Mouse (Mus musculus): ENCODE data around the gene Trim66. TPM values are rescaled to one million over a fixed set of nuclear protein-coding genes. Genes with fewer than 3 reads are reported as not detected.

Trim66 gene
- polyA plus RNA-seq, 1 experiment from 2014 or later: 0.40 TPM

GRCm38 (mm10) chr7:109480765-109481197 is 27.2 kb downstream of the Trim66 start:
- 24% methylated on average over 7 of the region's 7 CpGs for WGBS
- ATAC-seq (ENCODE audit: low FRiP score): peak; percentile 55; the same call in 1 of the 2 replicates
- Histone ChIP-seq H3K4me2 (peak overlapping the region; percentile 16; the same call in 1 of the 2 replicates), H3K9me3 (ENCODE audit: control insufficient read depth, low read length) (no peaks in the 10 kb centered on the region), H3K27me3 (ENCODE audit: control insufficient read depth, insufficient read depth, low read length) (no peaks in the 10 kb centered on the region), H3K27ac (ENCODE audit: low read depth, low read length) (no peak overlapping the region), H3K36me3 (ENCODE audit: control insufficient read depth, insufficient read depth, low read length) (no peaks in the 10 kb centered on the region), H3K4me3 (ENCODE audit: low read depth, low read length) (no peak overlapping the region), H3K9ac (ENCODE audit: low read length) (no peak overlapping the region), H3K4me1 (ENCODE audit: control insufficient read depth, insufficient read depth, low read length) (no peaks in the 10 kb centered on the region)
- peak; percentile 88 for DNase-seq (ENCODE audit: low spot score, missing footprints)

- ATAC-seq (ENCODE audit: low FRiP score): no peak
These were observed 30.0 kb downstream of the Trim66 start for GRCm38 (mm10) chr7:109477926-109478325.

DNA sequence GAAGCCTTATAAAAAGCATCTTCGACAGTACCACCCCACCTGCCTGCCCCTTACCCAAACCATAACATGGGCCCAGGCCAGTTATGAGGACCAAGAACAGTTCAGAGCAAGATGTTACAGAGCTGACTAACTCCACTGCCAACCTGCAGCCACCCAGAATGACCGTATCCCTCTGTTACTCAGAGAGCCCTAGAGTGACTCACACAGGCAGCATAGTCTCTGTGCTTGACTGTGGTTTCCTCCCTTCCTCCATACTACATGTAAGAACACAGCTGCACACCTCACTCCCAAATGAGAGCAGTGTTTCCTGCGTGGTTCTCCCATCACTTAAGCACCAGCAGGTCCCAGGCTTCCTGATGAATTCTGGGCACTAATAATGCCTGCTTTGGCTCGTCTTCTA is 37.2 kb downstream of the Trim66 start:
- no peak for ATAC-seq (ENCODE audit: low FRiP score)
- Histone ChIP-seq H3K36me3 (ENCODE audit: control insufficient read depth, insufficient read depth, low read length) (no peaks in the 10 kb centered on the region), H3K9ac (ENCODE audit: low read length) (no peak overlapping the region), H3K4me3 (ENCODE audit: low read depth, low read length) (no peak overlapping the region), H3K27ac (ENCODE audit: low read depth, low read length) (no peak overlapping the region), H3K27me3 (ENCODE audit: control insufficient read depth, insufficient read depth, low read length) (no peaks in the 10 kb centered on the region), H3K9me3 (ENCODE audit: control insufficient read depth, low read length) (no peaks in the 10 kb centered on the region), H3K4me1 (ENCODE audit: control insufficient read depth, insufficient read depth, low read length) (no peaks in the 10 kb centered on the region; the same call in 1 of the 2 replicates), H3K4me2 (no peak overlapping the region)
- DNase-seq (ENCODE audit: low spot score, missing footprints): no peak
- WGBS: 75% methylated on average over 4 of the region's 4 CpGs

More at GRCm38 (mm10) chr7:109477926-109478325, 30.0 kb downstream of the Trim66 start:
- 94% methylated on average over 3 of the region's 3 CpGs for WGBS
- Histone ChIP-seq H3K4me2 (no peak overlapping the region), H3K4me3 (ENCODE audit: low read depth, low read length) (no peak overlapping the region), H3K4me1 (ENCODE audit: control insufficient read depth, insufficient read depth, low read length) (no peaks in the 10 kb centered on the region), H3K9ac (ENCODE audit: low read length) (no peak overlapping the region), H3K36me3 (ENCODE audit: control insufficient read depth, insufficient read depth, low read length) (no peaks in the 10 kb centered on the region), H3K27ac (ENCODE audit: low read depth, low read length) (no peak overlapping the region), H3K9me3 (ENCODE audit: control insufficient read depth, low read length) (no peaks in the 10 kb centered on the region), H3K27me3 (ENCODE audit: control insufficient read depth, insufficient read depth, low read length) (no peaks in the 10 kb centered on the region)
- no peak for DNase-seq (ENCODE audit: low spot score, missing footprints)

DNA sequence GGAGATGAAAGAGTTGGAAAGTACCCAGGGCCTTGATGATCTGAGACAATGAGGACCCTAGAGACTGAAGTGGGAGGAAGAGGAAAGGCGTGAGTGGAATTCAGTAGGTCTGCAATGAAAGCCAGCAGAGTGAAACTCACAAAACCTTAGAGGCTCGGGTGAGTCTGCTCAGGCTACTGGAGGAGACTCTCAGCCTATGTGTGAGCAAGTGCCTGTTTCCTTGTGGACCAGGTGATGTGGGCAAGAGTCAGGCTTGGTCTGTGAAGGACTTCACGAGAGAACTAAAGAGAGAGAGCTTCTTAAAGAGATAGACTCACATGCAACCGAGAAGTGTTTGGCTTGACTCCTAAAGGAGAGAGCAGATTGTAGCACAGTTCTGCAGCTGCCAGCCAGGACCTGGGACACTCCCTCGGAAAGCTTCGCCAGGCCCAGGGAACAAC is 39.7 kb downstream of the Trim66 start:
- no peak overlapping the region for H3K9ac ChIP-seq (ENCODE audit: low read length)
- no peak for ATAC-seq (ENCODE audit: low FRiP score)
- H3K27me3 ChIP-seq (ENCODE audit: control insufficient read depth, insufficient read depth, low read length): no peaks in the 10 kb centered on the region
- H3K9me3 ChIP-seq (ENCODE audit: control insufficient read depth, low read length): no peaks in the 10 kb centered on the region
- H3K27ac ChIP-seq (ENCODE audit: low read depth, low read length): no peak overlapping the region
- WGBS: 61% methylated on average over 6 of the region's 6 CpGs
- H3K4me3 ChIP-seq (ENCODE audit: low read depth, low read length): no peak overlapping the region
- H3K36me3 ChIP-seq (ENCODE audit: control insufficient read depth, insufficient read depth, low read length): no peaks in the 10 kb centered on the region
- H3K4me1 ChIP-seq (ENCODE audit: control insufficient read depth, insufficient read depth, low read length): no peaks in the 10 kb centered on the region; the same call in 1 of the 2 replicates
- no peak overlapping the region for H3K4me2 ChIP-seq
- DNase-seq (ENCODE audit: low spot score, missing footprints): no peak

- Histone ChIP-seq H3K36me3 (ENCODE audit: control insufficient read depth, insufficient read depth, low read length) (no peaks in the 10 kb centered on the region), H3K27ac (ENCODE audit: low read depth, low read length) (no peak overlapping the region), H3K4me1 (ENCODE audit: control insufficient read depth, insufficient read depth, low read length) (no peaks in the 10 kb centered on the region; the same call in 1 of the 2 replicates), H3K9me3 (ENCODE audit: control insufficient read depth, low read length) (no peaks in the 10 kb centered on the region), H3K9ac (ENCODE audit: low read length) (no peak overlapping the region), H3K27me3 (ENCODE audit: control insufficient read depth, insufficient read depth, low read length) (no peaks in the 10 kb centered on the region), H3K4me2 (no peak overlapping the region), H3K4me3 (ENCODE audit: low read depth, low read length) (no peak overlapping the region)
- ATAC-seq (ENCODE audit: low FRiP score): no peak
- no peak for DNase-seq (ENCODE audit: low spot score, missing footprints)
- 49% methylated on average over 2 of the region's 2 CpGs for WGBS
These were observed 40.3 kb downstream of the Trim66 start for GRCm38 (mm10) chr7:109467591-109467990.

DNA sequence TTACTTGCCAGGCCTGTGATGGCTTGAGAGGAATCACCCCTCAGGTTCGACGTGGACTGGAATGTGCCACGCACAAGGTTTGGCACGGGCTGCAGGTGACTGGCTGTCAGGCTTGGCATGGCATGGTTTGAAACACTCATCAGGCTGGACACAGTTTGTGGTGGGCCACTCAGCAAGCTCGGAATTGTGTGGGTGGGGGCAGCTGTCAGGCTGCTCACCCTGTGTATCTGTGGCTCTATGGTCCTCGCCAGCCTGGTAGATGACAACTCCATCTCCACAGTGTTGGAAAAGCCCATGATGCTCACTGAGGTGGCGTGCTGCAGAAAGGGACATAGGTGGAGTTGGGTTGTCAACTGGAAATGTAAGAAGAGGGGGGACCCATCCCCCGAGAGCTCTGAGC is 47.2 kb downstream of the Trim66 start:
- Histone ChIP-seq H3K27ac (ENCODE audit: low read depth, low read length) (no peak overlapping the region), H3K27me3 (ENCODE audit: control insufficient read depth, insufficient read depth, low read length) (no peaks in the 10 kb centered on the region), H3K4me2 (no peak overlapping the region), H3K9me3 (ENCODE audit: control insufficient read depth, low read length) (no peaks in the 10 kb centered on the region), H3K36me3 (ENCODE audit: control insufficient read depth, insufficient read depth, low read length) (no peaks in the 10 kb centered on the region), H3K4me1 (ENCODE audit: control insufficient read depth, insufficient read depth, low read length) (peaks cover 2% of the 10 kb centered on the region; the same call in 1 of the 2 replicates), H3K4me3 (ENCODE audit: low read depth, low read length) (no peak overlapping the region), H3K9ac (ENCODE audit: low read length) (no peak overlapping the region)
- WGBS: 89% methylated on average over 8 of the region's 8 CpGs
- DNase-seq (ENCODE audit: low spot score, missing footprints) (no peak), ATAC-seq (ENCODE audit: low FRiP score) (no peak)

- Histone ChIP-seq H3K9me3 (ENCODE audit: control insufficient read depth, low read length) (no peaks in the 10 kb centered on the region), H3K4me3 (ENCODE audit: low read depth, low read length) (no peak overlapping the region), H3K9ac (ENCODE audit: low read length) (no peak overlapping the region), H3K4me1 (ENCODE audit: control insufficient read depth, insufficient read depth, low read length) (peaks cover 3% of the 10 kb centered on the region; the same call in 1 of the 2 replicates), H3K27ac (ENCODE audit: low read depth, low read length) (no peak overlapping the region), H3K36me3 (ENCODE audit: control insufficient read depth, insufficient read depth, low read length) (no peaks in the 10 kb centered on the region), H3K4me2 (no peak overlapping the region), H3K27me3 (ENCODE audit: control insufficient read depth, insufficient read depth, low read length) (no peaks in the 10 kb centered on the region)
- DNase-seq (ENCODE audit: low spot score, missing footprints): no peak
- WGBS: 79% methylated on average over 6 of the region's 6 CpGs
- ATAC-seq (ENCODE audit: low FRiP score): no peak
These were observed 51.4 kb downstream of the Trim66 start for GRCm38 (mm10) chr7:109456563-109456962.

- H3K9ac ChIP-seq (ENCODE audit: low read length): no peak overlapping the region
- 70% methylated on average over 2 of the region's 2 CpGs for WGBS
- H3K27ac ChIP-seq (ENCODE audit: low read depth, low read length): no peak overlapping the region
- H3K9me3 ChIP-seq (ENCODE audit: control insufficient read depth, low read length): no peaks in the 10 kb centered on the region
- H3K4me3 ChIP-seq (ENCODE audit: low read depth, low read length): no peak overlapping the region
- DNase-seq (ENCODE audit: low spot score, missing footprints) (no peak), ATAC-seq (ENCODE audit: low FRiP score) (no peak)
- H3K4me1 ChIP-seq (ENCODE audit: control insufficient read depth, insufficient read depth, low read length): peaks cover 3% of the 10 kb centered on the region; the same call in 1 of the 2 replicates
- H3K27me3 ChIP-seq (ENCODE audit: control insufficient read depth, insufficient read depth, low read length): no peaks in the 10 kb centered on the region
- H3K4me2 ChIP-seq: no peak overlapping the region
- no peaks in the 10 kb centered on the region for H3K36me3 ChIP-seq (ENCODE audit: control insufficient read depth, insufficient read depth, low read length)
These were observed 52.2 kb downstream of the Trim66 start for GRCm38 (mm10) chr7:109455748-109456147.

DNA sequence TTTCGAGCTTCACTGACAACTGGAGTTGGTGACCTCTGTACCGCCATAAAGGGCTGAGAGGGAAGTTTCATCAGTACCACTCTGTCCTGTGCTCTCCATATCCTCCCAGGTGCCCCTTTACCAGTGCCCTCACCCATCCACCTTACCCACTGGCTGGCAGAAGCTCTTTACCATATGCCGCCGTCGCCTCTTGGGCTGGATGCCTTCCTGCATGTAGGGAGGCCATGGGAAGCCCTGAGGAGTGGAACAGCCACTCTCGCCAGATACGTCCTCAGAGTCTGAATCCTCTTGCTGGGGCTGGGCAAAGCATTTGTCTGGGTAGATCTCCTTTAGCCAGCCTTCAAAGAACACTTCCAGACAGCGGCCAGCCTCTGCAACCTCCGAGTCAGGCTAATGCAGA is 53.1 kb downstream of the Trim66 start:
- Histone ChIP-seq H3K9ac (ENCODE audit: low read length) (no peak overlapping the region), H3K27me3 (ENCODE audit: control insufficient read depth, insufficient read depth, low read length) (no peaks in the 10 kb centered on the region), H3K9me3 (ENCODE audit: control insufficient read depth, low read length) (no peaks in the 10 kb centered on the region), H3K4me2 (no peak overlapping the region), H3K36me3 (ENCODE audit: control insufficient read depth, insufficient read depth, low read length) (no peaks in the 10 kb centered on the region), H3K4me1 (ENCODE audit: control insufficient read depth, insufficient read depth, low read length) (peaks cover 3% of the 10 kb centered on the region; the same call in 1 of the 2 replicates), H3K4me3 (ENCODE audit: low read depth, low read length) (no peak overlapping the region), H3K27ac (ENCODE audit: low read depth, low read length) (no peak overlapping the region)
- DNase-seq (ENCODE audit: low spot score, missing footprints): no peak
- 91% methylated on average over 9 of the region's 9 CpGs for WGBS
- ATAC-seq (ENCODE audit: low FRiP score): no peak
